Mouse (Mus musculus) leukemia stem cell, adult 10-12 weeks (primary cell): ENCODE results near the gene Olfr385. TPM values are rescaled to one million over a fixed set of nuclear protein-coding genes. Genes with fewer than 3 reads are reported as not detected.

Experiments used
- polyA plus RNA-seq: library from polyadenylated mRNA; stranded (reverse); fragments of >175 nt; gene quantifications from 2 replicates; pipeline ENCODE4 v1.2.3, GENCODE M21; 2012; ENCODE audit warnings: low replicate concordance

Gene Olfr385
- not detected in 2 replicates for polyA plus RNA-seq

DNA sequence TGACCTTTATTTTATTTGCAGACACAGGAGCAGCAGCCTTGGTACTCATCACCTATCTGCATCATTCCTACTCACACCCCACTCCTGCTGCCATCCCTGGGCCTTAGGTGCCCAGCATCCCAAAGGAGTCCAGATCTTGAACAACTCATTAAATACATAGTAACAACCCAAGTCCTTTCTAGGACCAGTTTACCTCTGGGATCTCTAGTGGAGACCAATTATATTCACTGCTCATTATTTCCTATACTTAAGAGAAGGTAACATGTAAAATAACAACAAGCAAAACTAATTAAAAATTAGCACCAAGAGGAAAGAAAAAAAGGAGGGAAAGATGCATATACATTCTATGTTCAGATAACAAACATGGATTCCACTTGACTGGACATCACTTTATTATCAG is at the start of gene Olfr385:
TSS of gene Olfr385 (minus strand) at position 101 of the 400 bp plus-strand sequence.

DNA sequence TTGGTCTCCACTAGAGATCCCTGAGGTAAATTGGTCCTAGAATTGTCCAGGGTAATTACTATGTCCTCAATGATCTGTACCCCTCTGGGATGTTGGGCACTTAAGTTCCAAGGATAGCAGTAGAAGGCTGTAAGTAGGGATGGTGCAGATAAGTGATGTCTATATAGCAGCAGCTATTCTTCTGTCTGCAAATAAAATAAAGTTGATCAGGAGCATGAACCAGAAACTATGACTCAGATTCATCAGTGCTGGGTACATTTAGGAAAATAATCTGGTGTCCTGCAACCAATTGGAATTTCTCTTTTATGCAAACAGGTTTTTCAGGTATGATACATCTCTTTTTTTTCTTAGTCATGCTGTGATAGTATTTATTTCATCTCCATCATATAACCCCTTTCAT is 5.5 kb upstream of the Olfr385 start, which contains the start of gene Olfr384:
TSS of gene Olfr384 (plus strand) at position 301 of the 400 bp plus-strand sequence.

Other genes starting within 250 kb of the Olfr385 start
- not detected in 2 replicates for gene Olfr20, start 242.2 kb downstream of the Olfr385 start, polyA plus RNA-seq
- not detected in 2 replicates for gene Olfr376, start 221.8 kb downstream of the Olfr385 start, polyA plus RNA-seq
- gene Olfr1, start 193.4 kb downstream of the Olfr385 start, polyA plus RNA-seq, result not detected in 2 replicates
- not detected in 2 replicates for gene Olfr378, start 164.5 kb downstream of the Olfr385 start, polyA plus RNA-seq
- gene Olfr380, start 135.5 kb downstream of the Olfr385 start, polyA plus RNA-seq, result not detected in 2 replicates
- not detected in 2 replicates for gene Olfr381, start 101.4 kb downstream of the Olfr385 start, polyA plus RNA-seq
- not detected in 2 replicates for gene Olfr382, start 75.8 kb downstream of the Olfr385 start, polyA plus RNA-seq
- not detected in 2 replicates for gene Olfr384, start 5.6 kb upstream of the Olfr385 start, polyA plus RNA-seq
- not detected in 2 replicates for gene Zfp735, start 95.8 kb upstream of the Olfr385 start, polyA plus RNA-seq
- not detected in 2 replicates for gene Olfr389, start 187.7 kb upstream of the Olfr385 start, polyA plus RNA-seq
- gene Olfr390, start 190.0 kb upstream of the Olfr385 start, polyA plus RNA-seq, result not detected in 2 replicates
- not detected in 2 replicates for gene Olfr391-ps, start 210.0 kb upstream of the Olfr385 start, polyA plus RNA-seq
- gene Olfr392, start 224.0 kb upstream of the Olfr385 start, polyA plus RNA-seq, result not detected in 2 replicates